Mouse (Mus musculus): ENCODE results near the gene Fkbp1b.
"Not testable (repeated sequence)": the region's sequence is repeated elsewhere in the genome, so short reads cannot be mapped to it uniquely, and the experiment has no call there.

Gene Fkbp1b

DNA sequence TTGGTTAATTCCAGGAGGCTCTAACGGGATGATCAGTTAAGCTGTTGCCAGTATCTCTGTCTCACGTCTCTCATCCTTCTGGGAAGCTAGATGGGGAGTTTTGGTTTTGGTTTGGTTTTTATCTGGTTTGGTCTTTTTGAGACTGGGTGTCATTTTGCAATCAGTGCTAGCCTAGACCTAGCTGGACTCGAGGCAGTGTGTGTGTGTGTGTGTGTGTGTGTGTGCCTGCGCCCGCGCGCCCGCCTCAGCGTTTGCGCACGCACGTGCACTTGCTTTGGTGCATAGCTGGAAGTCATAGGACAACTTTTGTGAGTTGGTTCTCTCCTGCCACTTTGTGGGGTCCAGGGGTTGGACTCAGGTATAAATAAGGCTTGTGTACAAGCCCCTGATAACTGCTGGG is 2.4 kb upstream of the Fkbp1b start:
- no peak for DNase-seq (ENCODE audit: low spot score in 2 of 2)

DNA sequence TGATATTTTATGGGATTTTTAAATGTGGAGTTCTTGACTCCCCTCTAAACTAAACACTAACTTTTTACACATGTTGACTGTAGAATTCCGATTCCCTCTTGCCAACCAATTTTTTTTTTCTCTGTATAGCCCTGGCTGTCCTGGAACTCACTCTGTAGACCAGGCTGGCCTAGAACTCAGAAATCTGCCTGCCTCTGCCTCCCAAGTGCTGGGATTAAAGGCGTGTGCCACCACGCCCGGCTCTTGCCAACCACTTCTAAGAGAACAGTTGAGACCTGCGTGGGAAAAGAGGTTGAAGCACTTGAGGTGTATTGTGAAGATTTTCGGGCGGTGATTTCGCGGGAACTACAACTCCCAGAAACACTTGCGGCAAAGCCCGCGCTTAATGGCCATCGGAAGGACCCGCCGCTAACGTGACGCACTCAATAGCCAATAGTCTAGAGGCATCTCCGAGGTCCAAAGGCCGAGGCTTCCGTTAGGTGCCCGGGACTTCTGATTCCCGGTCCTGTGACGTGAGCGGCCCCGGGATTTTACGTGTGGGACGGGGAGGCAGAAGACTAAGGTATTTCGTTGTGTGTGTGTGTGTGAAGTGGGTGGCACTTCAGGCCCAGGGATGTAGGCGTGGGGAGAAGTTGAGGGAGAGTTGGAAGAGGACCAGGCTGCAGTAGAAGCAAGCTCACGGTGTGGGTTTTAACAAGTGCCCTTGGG is 1.7 kb upstream of the Fkbp1b start, which contains the start of gene Wdcp:
Gene Wdcp, plus strand, starts transcription at position 414 of the 708 bp plus-strand sequence.
- peak; percentile 79 to 87 for DNase-seq (ENCODE audit: low spot score in 2 of 2)

DNA sequence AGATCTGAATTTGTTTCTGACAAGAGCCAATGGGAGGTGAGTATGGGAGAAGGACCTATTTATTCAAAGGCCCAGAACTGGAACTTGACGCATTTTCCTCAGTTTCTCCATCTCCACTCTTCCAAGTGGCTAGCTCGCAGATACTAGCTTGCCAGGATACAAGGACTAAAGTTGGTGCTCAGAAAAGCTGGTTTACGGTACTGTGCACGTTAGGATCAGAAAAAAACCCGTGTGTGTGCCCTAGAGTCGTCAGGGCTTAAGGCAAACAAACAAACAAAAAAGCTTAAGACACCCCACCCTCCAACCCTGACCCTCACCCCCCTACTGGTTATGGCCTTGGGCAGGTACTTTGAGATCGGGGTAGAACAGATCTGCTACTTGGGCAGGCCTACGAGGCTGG is 1.1 kb upstream of the Fkbp1b start:
- no peak for DNase-seq (ENCODE audit: low spot score in 2 of 2)

DNA sequence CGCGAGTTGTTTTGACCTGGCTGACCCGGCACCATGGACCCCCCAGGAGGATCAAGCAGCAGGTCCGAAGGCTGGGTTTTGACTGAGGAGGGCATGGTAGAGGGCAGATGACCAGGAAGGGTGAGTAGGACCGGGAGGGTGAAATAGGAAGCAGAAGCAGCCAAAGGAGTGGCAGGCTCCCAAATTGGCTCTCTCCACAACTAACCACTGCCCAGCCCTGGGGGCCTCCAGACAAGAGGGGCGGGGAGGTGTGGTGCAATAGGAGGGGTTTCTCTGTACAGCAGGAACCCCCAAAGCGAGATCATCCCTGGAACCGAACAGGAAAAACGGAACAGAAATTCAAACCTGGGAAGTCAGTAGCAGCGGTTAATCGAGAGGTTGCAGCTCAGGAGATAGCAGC is 650 bp downstream of the Fkbp1b start:
- DNase-seq (ENCODE audit: low spot score in 2 of 2) = no peak

DNA sequence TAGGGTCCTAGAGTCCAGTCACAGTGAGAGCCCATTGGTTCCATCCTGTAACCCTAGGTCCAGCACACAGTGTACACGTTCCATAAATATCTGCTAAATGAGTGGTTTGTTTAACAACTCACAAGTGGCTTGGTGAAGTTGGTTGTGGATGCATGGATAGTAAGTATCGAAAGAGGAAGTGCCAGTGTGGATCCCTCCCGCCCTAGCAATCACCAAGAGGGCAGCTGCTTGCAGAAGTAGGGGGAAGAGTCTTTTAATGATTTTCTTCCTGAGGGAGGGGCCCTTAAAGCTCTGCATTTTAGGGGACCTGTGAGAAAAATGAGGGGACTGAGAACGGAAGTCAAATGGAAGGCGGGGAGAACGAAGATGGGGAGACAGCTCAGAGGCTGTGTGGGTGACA is 1.4 kb downstream of the Fkbp1b start:
- no peak for DNase-seq (ENCODE audit: low spot score in 2 of 2)

DNA sequence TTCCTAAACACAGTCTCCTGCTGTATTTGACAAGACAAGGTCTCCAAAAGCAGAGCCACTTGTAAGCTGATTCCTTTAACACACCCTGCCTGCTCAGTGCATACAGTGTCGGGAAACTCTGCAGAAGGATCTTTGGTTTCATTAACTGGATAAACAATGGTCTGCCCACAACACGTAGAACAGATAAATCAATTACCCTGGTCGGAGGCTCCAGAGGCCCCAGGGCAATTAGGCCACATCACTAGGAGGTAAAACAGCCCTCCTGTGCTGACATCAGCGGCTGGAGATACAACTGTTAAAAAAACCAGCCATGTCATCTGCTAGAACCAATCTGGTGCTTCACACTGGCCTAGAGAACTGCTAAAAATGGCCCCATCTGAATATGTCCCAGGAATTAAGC is 4.4 kb downstream of the Fkbp1b start:
- no peak for DNase-seq (ENCODE audit: low spot score in 2 of 2)

DNA sequence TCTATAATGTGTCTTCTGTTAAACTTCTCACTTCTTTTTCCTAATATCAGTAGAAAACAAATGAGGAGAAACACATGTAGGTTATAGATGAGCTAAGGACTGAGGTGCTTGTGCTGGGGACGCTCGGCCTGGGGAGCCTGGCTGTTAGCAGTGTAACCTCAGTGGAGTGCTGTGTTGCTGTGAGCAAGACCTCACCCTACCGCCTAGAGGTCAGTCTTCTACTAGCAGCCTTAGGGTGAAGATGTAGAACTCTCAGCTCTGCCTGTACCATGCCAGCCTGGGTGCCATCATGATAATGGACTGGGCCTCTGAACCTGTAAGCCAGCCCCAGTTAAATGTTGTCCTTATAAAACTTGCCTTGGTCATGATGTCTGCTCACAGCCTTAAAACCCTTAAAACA is 14.1 kb downstream of the Fkbp1b start:
- DNase-seq (ENCODE audit: low spot score in 2 of 2) = no peak

DNA sequence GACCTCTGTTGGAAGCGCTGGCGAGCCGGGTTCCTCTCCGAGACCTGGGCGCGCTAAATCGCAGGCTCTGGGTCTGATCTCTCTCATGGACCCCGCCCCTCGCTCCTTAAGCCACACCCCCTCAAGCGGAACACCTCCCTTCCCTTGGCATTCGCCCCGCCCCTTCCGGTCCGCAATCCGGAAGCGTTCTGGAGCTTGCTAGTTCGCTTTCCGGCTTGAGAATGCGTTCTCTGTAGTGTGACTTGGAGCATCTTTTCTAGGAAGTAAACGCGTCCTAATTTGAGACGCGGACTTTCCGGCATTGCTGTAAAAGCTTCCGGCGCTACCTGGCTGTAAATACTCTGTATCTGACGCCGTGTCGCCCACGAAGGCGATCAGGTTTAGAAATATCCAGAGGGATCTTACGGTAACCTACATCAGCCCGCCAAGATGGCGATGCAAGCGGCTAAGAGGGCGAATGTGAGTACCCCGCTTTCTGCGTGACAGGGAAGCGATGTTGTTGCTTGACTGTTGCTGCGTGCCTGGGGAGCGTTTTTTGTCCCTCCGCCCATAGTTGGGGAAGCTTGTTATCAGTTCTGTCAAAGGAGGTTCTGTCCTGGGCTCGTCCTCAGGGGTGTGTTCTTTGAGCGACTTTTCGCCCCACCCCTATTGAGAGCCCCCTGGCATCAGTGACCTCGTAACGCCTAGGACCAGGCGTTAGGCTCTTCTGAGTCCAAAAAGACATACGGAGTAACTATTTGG is 23.9 kb downstream of the Fkbp1b start, which contains the start of gene Sf3b6:
Gene Sf3b6, plus strand, starts transcription at position 184 of the 741 bp plus-strand sequence.
- peak; percentile 97 to 98 for DNase-seq (ENCODE audit: low spot score in 2 of 2)

DNA sequence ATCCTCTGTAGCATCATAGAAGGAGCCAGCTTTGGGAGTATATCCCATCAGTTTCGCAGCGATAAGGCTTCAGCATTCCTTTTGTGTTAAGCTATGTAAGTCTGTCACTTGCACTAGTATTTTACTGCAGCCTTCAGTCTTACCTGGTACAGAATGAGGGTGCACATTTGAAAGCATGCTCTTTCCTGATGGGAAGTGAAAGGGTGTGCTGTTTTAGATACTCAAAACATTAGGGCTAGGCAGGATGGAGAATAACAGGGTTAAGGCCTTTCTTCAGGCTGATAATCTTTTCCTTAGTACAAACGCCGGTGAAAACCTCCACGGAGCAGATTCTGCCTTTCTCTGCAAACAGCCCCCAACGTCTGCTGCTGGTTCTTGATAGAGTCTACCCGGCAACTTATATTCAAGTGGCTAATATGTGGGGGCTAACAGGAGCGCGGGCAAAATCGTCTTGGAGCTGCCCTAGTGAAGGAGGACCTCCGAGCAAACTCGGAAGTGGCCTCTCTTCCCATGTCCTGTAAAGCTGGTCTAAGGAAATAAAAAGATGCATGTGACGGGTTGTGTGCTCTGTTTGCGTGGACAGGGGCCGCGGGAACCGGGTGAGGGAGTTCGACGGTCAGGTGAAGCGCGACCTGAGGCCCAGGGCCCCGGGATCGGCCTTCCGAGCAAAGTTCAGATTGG is 24.6 kb downstream of the Fkbp1b start:
- no peak for DNase-seq (ENCODE audit: low spot score in 2 of 2)

DNA sequence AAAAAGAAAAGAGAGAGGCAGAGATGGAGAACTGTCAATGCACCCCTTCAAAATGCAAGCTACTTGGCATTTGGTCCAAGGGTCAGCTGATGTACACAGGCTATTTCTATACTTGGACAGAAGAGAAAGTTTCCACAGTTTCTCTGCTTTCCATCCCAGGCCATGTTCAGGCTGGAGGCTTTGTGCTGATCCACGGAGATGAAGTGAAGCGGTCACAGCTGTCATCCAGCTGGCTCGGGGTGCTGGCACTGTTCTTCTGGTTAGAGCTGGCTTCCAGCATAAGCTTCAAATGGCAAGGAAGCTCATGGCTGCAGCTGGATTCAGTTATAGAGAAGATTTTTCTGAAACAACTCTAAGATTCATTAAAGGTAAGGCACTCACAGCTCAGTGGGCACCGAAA is 27.8 kb downstream of the Fkbp1b start:
- no peak for DNase-seq (ENCODE audit: low spot score in 2 of 2)

DNA sequence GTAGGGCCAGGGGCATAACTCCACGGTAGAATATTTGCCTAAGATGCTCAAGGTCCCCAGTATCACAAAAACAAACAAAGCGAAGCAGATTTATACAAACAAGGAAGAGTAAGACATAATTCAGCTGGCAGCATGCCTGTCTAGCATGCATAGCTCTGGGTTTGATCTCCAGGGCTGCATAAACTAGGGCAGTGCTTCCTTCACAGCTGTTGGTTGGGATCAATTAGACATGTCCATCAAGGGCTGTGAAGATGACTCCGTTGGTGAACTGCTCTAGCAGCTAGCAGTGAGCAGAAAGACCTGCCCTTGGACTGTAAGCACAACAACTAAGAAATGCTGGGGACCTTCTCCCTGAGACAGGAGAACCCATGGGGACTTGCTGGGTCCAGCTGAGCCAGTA is 29.7 kb downstream of the Fkbp1b start:
- DNase-seq (ENCODE audit: low spot score in 2 of 2) = no peak

DNA sequence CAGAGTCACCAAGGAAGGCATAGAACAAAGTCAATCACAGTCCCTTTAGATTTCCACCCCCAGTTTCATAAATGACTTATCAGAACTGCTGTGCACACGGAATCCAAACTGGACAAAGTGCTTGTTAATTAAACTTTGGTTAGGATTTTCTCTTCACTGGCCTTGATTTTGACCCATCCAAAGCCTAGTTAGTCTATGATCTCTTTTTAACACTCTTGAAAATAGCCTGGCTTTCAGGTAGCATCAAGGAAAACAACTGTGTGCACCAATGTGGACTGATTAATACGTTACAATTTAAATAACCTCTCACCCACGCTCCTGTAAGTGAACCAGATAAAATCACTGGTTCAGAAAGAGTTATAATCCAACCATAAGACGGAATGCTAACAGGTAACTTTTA is 30.4 kb downstream of the Fkbp1b start:
- no peak for DNase-seq (ENCODE audit: low spot score in 2 of 2)

DNA sequence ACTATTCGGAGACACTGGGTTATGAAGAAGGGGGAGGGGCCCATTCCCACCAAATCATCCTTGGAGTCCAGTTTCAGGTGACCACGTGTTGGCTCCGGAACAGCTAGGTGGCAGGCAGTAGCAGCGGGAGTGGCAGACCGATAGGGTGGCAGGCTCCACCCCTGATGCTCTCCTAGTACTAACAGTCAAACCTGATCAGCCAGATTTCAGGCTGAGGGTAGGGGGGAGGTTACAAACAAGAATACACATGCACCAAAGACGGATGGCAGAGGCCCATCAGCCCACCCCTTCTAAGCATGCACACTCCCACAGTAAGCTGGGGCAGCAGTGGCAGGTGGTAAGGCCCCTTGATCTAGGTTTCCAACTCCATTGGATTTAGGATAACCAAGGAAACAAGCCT is 43.9 kb downstream of the Fkbp1b start:
- peak in 1 of 2 experiments; percentile 46 for DNase-seq (ENCODE audit: low spot score in 2 of 2)

DNA sequence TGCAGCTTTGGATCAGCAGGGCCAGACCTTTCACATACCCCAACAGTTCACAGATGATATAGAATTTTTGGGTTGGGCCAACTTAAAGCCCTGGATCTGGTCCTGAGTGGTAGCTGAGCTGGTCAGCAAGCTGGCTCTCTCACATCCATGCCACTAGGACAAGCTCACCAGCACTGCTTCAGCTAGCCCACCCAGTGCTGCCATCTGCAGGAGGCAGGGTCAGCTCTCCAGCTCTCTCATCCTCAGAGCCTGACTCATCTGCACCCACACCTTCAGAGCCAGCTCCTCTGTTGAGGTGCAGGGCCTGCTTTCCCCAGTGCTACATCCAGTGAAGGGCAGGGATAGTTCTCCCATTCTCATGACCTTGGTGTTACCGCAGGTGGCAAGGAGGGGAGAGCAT is 47.7 kb downstream of the Fkbp1b start:
- no peak for DNase-seq (ENCODE audit: low spot score in 2 of 2)

DNA sequence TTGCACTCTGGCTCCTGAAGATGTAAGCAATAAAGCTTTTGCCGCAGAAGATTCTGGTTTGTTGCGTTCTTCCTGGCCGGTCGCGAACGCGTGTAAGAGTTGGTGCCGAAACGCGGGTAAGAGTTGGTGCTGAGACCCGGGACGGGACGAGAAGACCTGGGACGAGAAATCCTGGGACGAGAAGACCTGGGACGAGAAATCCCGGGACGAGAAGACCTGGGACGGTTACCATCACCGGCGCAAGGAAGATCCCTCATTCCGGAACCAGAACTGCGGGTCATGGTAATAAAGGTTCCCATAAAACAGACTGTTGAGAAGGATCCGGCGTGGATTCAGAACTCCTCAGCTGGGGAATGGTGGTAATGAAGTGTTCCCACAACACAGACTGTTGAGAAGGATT is 53.3 kb downstream of the Fkbp1b start:
- not testable (repeated sequence) for DNase-seq (ENCODE audit: low spot score in 2 of 2)

DNA sequence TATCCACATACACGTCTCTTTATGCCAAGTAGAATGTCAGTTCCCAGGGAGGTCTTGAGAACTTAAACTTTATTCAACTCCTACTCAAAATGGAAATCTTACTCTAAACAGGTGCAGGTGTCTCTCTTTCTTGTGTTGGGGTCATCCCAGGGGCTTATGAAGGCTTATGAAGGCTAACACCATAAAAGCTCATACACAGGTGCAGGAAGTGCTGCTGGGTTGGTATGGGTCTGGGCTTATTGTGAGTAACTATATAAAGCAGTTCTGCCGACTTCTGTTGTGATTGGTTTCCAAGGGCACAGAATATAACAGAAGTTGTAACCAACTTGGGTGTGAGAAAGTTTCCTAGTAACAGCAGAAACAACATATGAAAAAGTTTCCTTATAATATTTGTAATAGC is 56.9 kb downstream of the Fkbp1b start:
- DNase-seq (ENCODE audit: low spot score in 2 of 2) = no peak

DNA sequence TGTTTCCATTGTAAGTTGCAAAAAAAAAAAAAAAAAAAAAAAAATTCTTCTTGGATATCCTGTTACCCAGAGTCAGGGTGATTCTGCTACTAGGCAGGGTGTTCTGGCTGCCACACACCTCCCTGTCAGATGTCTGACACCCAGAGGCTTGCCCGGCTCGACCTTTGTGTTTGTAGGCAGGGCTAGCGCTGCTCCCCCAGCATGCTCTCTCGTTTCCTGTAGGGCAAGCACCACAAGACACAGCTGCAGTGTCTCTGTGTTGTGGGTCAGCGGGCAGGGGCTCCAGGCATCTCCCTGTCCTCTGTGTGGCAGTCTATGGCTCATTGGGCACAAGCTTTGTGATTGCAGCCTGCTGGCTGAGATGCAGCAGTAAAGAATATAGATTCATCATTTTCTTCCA is 57.8 kb downstream of the Fkbp1b start:
- no peak for DNase-seq (ENCODE audit: low spot score in 2 of 2)
